Mouse (Mus musculus) cerebellum, adult 2 months (tissue): Measurements from ENCODE around the gene Nfatc2.

ENCODE experiments used
- CTCF ChIP-seq: fragments of 200-500 bp; IDR thresholded peaks from 2 replicates; pipeline ENCODE4 v1.5.1; 2011; ENCODE audit warnings: low read depth, mild to moderate bottlenecking, control low read depth, low read length, moderate library complexity, borderline replicate concordance; ENCODE audit not compliant: insufficient read depth
- POLR2A ChIP-seq: fragments of 200-500 bp; IDR thresholded peaks from 2 replicates; pipeline ENCODE4 v1.6.1; 2011; ENCODE audit warnings: low read length, control low read depth, borderline replicate concordance; ENCODE audit not compliant: insufficient read depth

- no peak for TF ChIP-seq CTCF
- TF ChIP-seq POLR2A: no peak
Measured at GRCm38 (mm10) chr2:168587159-168587558, 14.3 kb downstream of the Nfatc2 start.
